Mouse (Mus musculus) liver, embryonic 11.5 days (tissue): ENCODE results near the gene Zbtb25. TPM values are rescaled to one million over a fixed set of nuclear protein-coding genes. Genes with fewer than 3 reads are reported as not detected.

Source experiments
- ATAC-seq: fragments of 200-750 bp; cut with Nextera tagmentation; replicated peaks from 2 replicates; pipeline ENCODE4 v1.8.0; 2017; ENCODE audit warnings: moderate number of reproducible peaks, mild to moderate bottlenecking, moderate TSS enrichment, moderate library complexity; ENCODE audit not compliant: low FRiP score
- DNase-seq: peaks from one replicate; pipeline ENCODE4 v3.0.0-alpha.2; 2017; ENCODE audit warnings: low spot score
- H3K27ac ChIP-seq: fragments of 300-500 bp; sonication (generic); 2 replicates; pipeline ENCODE4 v1.5.1; 2014; ENCODE audit warnings: mild to moderate bottlenecking, low read depth, low read length, control low read depth
- H3K27me3 ChIP-seq: fragments of 300-500 bp; sonication (generic); replicated peaks from 2 replicates; pipeline ENCODE4 v1.6.1; 2014; ENCODE audit warnings: low read length, mixed read lengths; ENCODE audit not compliant: control insufficient read depth, insufficient read depth
- H3K36me3 ChIP-seq: fragments of 300-500 bp; sonication (generic); 2 replicates; pipeline ENCODE4 v1.6.1; 2014; ENCODE audit warnings: mild to moderate bottlenecking, low read length, moderate library complexity, mixed read lengths; ENCODE audit not compliant: control insufficient read depth, insufficient read depth
- H3K4me1 ChIP-seq: fragments of 300-500 bp; sonication (generic); replicated peaks from 2 replicates; pipeline ENCODE4 v1.6.1; 2014; ENCODE audit warnings: low read length, mixed read lengths; ENCODE audit not compliant: control insufficient read depth, insufficient read depth
- H3K4me2 ChIP-seq: fragments of 300-500 bp; sonication (generic); 2 replicates; pipeline ENCODE4 v1.6.1; 2014; ENCODE audit warnings: mild to moderate bottlenecking, control low read depth, moderate library complexity
- H3K4me3 ChIP-seq: fragments of 300-500 bp; sonication (generic); 2 replicates; pipeline ENCODE4 v1.5.1; 2014; ENCODE audit warnings: low read depth, low read length, control low read depth
- H3K9ac ChIP-seq: fragments of 300-500 bp; sonication (generic); 2 replicates; pipeline ENCODE4 v1.6.1; 2014; ENCODE audit warnings: low read depth, low read length, control low read depth
- H3K9me3 ChIP-seq: fragments of 300-500 bp; sonication (generic); 2 replicates; pipeline ENCODE4 v1.6.1; 2016; ENCODE audit warnings: low read length, inconsistent platforms, mixed read lengths; ENCODE audit not compliant: control insufficient read depth
- WGBS: fragments of 180-500 bp; shearing (Covaris S2); extraction: QIAGEN DNeasy Blood & Tissue Kit; methylation state at CpG from one replicate; pipeline ENCODE4 v1.1.7; 2014; 5-methylcytosine and 5-hydroxymethylcytosine counted together
- polyA plus RNA-seq: library from polyadenylated mRNA; unstranded; fragments of >200 nt; fragmentation: Nextera tagmentation; extraction: Ambion mirVana; gene quantifications from 2 replicates; pipeline ENCODE4 v1.2.1, GENCODE M21; 2014

Gene Zbtb25
- polyA plus RNA-seq, 1 experiment from 2014 or later = 16.6 TPM

DNA sequence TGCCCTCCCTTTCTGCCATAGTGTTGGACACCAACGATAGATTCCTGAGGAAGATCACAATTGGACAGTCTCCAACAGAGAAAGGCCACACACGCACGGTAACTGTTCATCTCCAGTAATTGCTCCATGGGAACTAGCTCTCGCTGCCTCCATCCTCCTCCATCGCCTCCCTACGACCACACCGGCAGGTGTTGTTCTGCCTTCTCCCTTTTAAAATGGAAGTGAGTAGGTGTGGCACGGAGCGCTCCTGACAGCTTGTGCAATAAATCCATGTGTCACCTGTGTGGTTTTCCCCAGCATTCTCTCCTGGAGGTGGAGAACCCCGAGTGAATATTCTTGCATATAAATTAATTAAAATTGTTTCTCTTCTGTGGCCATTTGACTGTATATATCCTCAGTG lies 69.0 kb downstream of the Zbtb25 start:
- H3K36me3 ChIP-seq = peaks cover 32% of the 10 kb centered on the region
- ATAC-seq = no peak
- WGBS = 92% methylated on average over 10 of the region's 10 CpGs

DNA sequence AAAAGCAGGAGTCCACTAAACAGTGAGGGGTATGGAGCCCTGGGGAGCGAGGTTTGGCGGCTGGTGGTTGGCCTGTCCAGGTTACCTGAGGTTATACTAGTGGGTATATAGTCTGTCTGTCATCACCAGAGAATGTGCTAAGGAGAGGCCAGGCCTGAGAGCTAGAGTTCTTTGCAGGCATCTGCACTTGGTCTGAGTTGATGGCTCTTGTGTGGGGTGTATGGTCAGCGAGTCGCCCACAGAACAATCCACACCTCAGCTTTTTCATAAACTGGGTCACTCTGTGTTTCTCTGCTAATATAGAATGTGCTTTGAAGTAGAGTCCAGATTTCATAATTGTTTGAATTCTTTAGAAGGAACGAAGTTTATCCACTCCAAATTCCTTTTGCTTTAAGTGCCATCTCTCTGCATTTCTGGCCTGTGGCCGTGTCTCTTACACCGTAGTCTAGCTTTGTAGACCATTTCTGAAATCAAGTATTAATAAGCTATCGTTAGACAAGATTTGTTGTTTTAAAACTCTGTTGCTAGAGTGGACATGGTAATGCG lies 70.0 kb downstream of the Zbtb25 start:
- Histone ChIP-seq H3K36me3 (peaks cover 30% of the 10 kb centered on the region), H3K27ac (no peak overlapping the region), H3K9me3 (no peaks in the 10 kb centered on the region), H3K4me2 (no peak overlapping the region), H3K4me3 (no peak overlapping the region), H3K9ac (no peak overlapping the region), H3K27me3 (no peaks in the 10 kb centered on the region), H3K4me1 (no peaks in the 10 kb centered on the region)
- WGBS = 94% methylated on average over 9 of the region's 9 CpGs
- no peak for DNase-seq
- ATAC-seq = no peak

More for the DNA sequence above, 69.0 kb downstream of the Zbtb25 start:
- Histone ChIP-seq H3K27me3 (no peaks in the 10 kb centered on the region), H3K9me3 (no peaks in the 10 kb centered on the region), H3K4me3 (no peak overlapping the region), H3K9ac (no peak overlapping the region), H3K4me1 (no peaks in the 10 kb centered on the region), H3K27ac (no peak overlapping the region), H3K4me2 (no peak overlapping the region)
- no peak for DNase-seq

DNA sequence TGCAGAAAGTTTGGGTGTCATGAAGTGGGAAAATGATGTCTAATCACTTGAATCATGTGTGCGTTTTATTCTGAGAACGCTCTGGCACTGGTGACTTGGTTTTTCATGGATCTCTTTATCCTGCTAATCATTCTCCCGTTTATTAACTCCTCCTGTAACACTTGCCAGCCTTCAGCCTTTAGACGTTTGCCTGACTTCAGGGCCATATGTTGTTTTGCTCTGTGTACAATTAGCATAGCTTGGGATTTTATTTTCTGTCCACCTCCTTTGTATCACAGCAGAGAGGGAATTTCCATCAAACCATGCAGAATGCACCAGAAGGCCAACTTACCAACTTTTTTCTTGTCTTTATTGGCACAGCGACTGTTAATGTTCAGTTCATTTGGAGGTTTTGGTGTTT lies 71.6 kb downstream of the Zbtb25 start:
- H3K4me2 ChIP-seq = no peak overlapping the region
- 89% methylated on average over 5 of the region's 5 CpGs for WGBS
- ATAC-seq = no peak
- H3K27me3 ChIP-seq = no peaks in the 10 kb centered on the region
- H3K27ac ChIP-seq = no peak overlapping the region
- no peak for DNase-seq
- no peaks in the 10 kb centered on the region for H3K9me3 ChIP-seq
- no peaks in the 10 kb centered on the region for H3K4me1 ChIP-seq
- H3K9ac ChIP-seq = no peak overlapping the region
- peaks cover 29% of the 10 kb centered on the region for H3K36me3 ChIP-seq
- H3K4me3 ChIP-seq = no peak overlapping the region

Other genes starting within 250 kb of the Zbtb25 start
- 0.15 and 0.29 TPM in 2 replicates for gene Esr2, start 192.3 kb downstream of the Zbtb25 start, polyA plus RNA-seq
- gene Tex21, start 122.9 kb downstream of the Zbtb25 start, polyA plus RNA-seq = 0.10 TPM in 1 of 2 replicates, not detected in the other
- 178 and 218 TPM in 2 replicates for gene Mthfd1, start 114.3 kb downstream of the Zbtb25 start, polyA plus RNA-seq
- 2.4 and 2.8 TPM in 2 replicates for gene Akap5, start 44.7 kb downstream of the Zbtb25 start, polyA plus RNA-seq
- 9.4 and 11.1 TPM in 2 replicates for gene Zbtb1, start 664 bp upstream of the Zbtb25 start, polyA plus RNA-seq
- 4.2 and 5.4 TPM in 2 replicates for gene Hspa2, start 34.6 kb upstream of the Zbtb25 start, polyA plus RNA-seq
- 0.51 TPM in 2 replicates for gene Ppp1r36, start 47.9 kb upstream of the Zbtb25 start, polyA plus RNA-seq
- gene Plekhg3, start 161.3 kb upstream of the Zbtb25 start, polyA plus RNA-seq = 3.4 and 4.1 TPM in 2 replicates